Mouse (Mus musculus) MEL (cell line): ENCODE measurements around the gene Ntf5.

ENCODE experiments used
- CTCF ChIP-seq, 3 experiments: IDR thresholded peaks in 2 of 3; conservative IDR thresholded peaks in 1 of 3; 2 replicates each; pipeline ENCODE4 v1.5.1; 2011 to 2012; ENCODE audit warnings: low read length in 3 of 3, low read depth in 2 of 3, mild to moderate bottlenecking in 2 of 3, improper control_type of control experiment in 1 of 3, inconsistent platforms in 1 of 3, mixed read lengths in 1 of 3, moderate library complexity in 1 of 3; ENCODE audit not compliant: control insufficient read depth in 1 of 3, insufficient read depth in 1 of 3, poor library complexity in 1 of 3, severe bottlenecking in 1 of 3
- ELF1 ChIP-seq: IDR thresholded peaks from 2 replicates; pipeline ENCODE4 v1.6.1; 2014; ENCODE audit warnings: low read depth, mild to moderate bottlenecking, inconsistent platforms, low read length, improper control_type of control experiment, moderate library complexity
- EP300 ChIP-seq, 2 experiments: IDR thresholded peaks; 2 replicates each; pipeline ENCODE4 v1.6.1; 2011; ENCODE audit warnings: improper control_type of control experiment in 2 of 2, low read length in 2 of 2, low read depth in 1 of 2, mild to moderate bottlenecking in 1 of 2
- ETS1 ChIP-seq: IDR thresholded peaks from 2 replicates; pipeline ENCODE4 v1.6.1; 2012; ENCODE audit warnings: low read depth, mild to moderate bottlenecking, inconsistent platforms, low read length, improper control_type of control experiment, moderate library complexity
- GABPA ChIP-seq: IDR thresholded peaks from 2 replicates; pipeline ENCODE4 v1.6.1; 2012; ENCODE audit warnings: low read depth, mild to moderate bottlenecking, inconsistent platforms, low read length, improper control_type of control experiment, moderate library complexity
- GATA1 ChIP-seq: IDR thresholded peaks from 2 replicates; pipeline ENCODE4 v1.6.1; 2011; ENCODE audit warnings: low read depth, low read length, improper control_type of control experiment
- POLR2A ChIP-seq, 2 experiments: IDR thresholded peaks; 2 replicates each; pipeline ENCODE4 v1.6.1; 2011 to 2012; ENCODE audit warnings: low read length in 2 of 2, mild to moderate bottlenecking in 2 of 2, control low read depth in 1 of 2, improper control_type of control experiment in 1 of 2, low read depth in 1 of 2, moderate library complexity in 1 of 2; ENCODE audit not compliant: control insufficient read depth in 1 of 2, insufficient read depth in 1 of 2, poor library complexity in 1 of 2
- RCOR1 ChIP-seq: IDR thresholded peaks from 2 replicates; pipeline ENCODE4 v1.6.1; 2012; ENCODE audit warnings: low read depth, mild to moderate bottlenecking, inconsistent platforms, low read length, improper control_type of control experiment
- ZMIZ1 ChIP-seq: IDR thresholded peaks from 2 replicates; pipeline ENCODE4 v1.6.1; 2012; ENCODE audit warnings: low read depth, mild to moderate bottlenecking, inconsistent platforms, low read length, improper control_type of control experiment, moderate library complexity

DNA sequence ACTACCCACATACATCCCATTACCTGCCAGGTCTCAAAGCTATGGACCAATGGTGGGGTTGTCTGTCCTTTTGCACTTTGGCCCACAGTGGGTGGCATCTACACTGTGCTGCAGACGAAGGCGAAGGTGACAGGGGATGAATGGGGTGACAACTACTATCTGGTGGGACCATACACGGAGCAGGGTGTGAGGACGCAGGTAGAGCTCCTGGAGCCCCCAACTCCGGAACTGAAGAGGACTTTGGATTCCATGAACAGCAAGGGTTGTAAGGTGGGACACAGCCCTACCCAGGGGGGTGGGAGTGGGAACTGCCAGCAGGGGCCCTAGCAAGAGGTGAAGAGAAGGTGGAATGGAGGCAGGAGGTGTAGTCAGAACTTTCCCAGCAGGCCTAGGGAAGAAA lies 22.9 kb downstream of the Ntf5 start:
- TF ChIP-seq EP300 (IDR thresholded peaks at IDR 0.05; ENCODE audit: low read depth in 1 of 2, low read length in 2 of 2) (no peak), GABPA (no peak), ETS1 (no peak), ZMIZ1 (no peak), GATA1 (no peak), RCOR1 (no peak), ELF1 (no peak), POLR2A (IDR thresholded peaks at IDR 0.05; ENCODE audit: control insufficient read depth in 1 of 2, insufficient read depth in 1 of 2, low read depth in 1 of 2, low read length in 2 of 2, poor library complexity in 1 of 2) (no peak), CTCF (IDR thresholded peaks at IDR 0.05 in 2 of 3, conservative IDR thresholded peaks at IDR 0.05 in 1 of 3; ENCODE audit: control insufficient read depth in 1 of 3, insufficient read depth in 1 of 3, low read depth in 2 of 3, low read length in 3 of 3, poor library complexity in 1 of 3, severe bottlenecking in 1 of 3) (no peak)
